Mouse (Mus musculus): ENCODE results near the gene Atp2b2. TPM values are rescaled to one million over a fixed set of nuclear protein-coding genes. Genes with fewer than 3 reads are reported as not detected.

Gene Atp2b2
- total RNA-seq, 2 experiments from 2014 or later: not detected

DNA sequence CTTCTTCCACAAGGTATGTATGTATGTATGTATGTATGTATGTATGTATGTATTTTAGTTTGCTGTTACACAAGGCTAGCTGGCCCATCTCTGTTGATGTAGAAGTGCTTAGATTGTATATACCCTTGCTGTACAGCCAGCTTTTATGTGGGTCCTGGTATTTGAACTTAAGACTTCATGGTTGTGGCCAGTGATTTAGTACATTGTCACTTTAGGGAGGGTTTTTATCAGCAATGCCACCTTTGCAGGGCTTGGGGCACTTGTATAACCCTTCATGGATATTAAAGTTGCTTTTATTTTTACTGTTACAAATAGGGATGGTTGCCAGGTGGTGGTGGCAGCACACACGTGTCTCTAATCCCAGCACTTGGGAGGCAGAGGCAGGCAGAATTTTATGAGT lies 347.2 kb downstream of the Atp2b2 start:
- ATAC-seq (replicated peaks; ENCODE audit: low FRiP score, low TSS enrichment, poor library complexity, severe bottlenecking): no peak

Other genes with a start within 250 kb of the Atp2b2 start
- gene Slc6a11, start 88.6 kb upstream of the Atp2b2 start, total RNA-seq (2014; fragmentation: Nextera tagmentation): not detected in 2 replicates
- gene Slc6a11, start 88.6 kb upstream of the Atp2b2 start, total RNA-seq (2017): not detected in 2 replicates
- 6.2 TPM in 1 of 2 replicates, not detected in the other for gene Slc6a1, start 240.0 kb upstream of the Atp2b2 start, total RNA-seq (2014; fragmentation: Nextera tagmentation)
- 0.61 TPM in 1 of 2 replicates, not detected in the other for gene Slc6a1, start 240.0 kb upstream of the Atp2b2 start, total RNA-seq (2017)

All from megakaryocyte-erythroid progenitor cell, adult 5-6 weeks (primary cell).